Mouse (Mus musculus): ENCODE data around the gene Cfap126. TPM values are rescaled to one million over a fixed set of nuclear protein-coding genes. Genes with fewer than 3 reads are reported as not detected.
"Not testable (repeated sequence)": the region's sequence is repeated elsewhere in the genome, so short reads cannot be mapped to it uniquely, and the experiment has no call there.

Gene Cfap126
- polyA plus RNA-seq, 1 experiment from 2014 or later, result 4.4 TPM

DNA sequence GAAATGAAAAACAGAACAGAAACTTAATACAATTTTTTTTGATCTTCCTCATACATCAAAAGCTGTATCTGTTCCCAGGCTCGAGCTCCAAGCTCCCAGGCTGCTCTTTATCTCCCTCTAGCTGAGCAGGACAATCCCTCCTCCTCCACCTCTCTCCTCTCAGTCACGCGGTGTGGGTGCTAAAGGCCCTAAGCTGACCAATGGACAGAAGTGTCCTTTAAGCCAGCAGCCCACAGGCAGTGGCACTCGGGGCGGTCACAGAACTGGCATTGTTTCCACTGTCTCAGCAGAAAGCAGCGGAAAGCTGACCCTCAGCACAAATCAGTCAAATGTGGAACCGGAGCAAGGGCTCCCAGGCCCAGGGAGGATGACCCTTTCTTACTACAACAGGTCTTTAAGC, 15.5 kb downstream of the Cfap126 start:
- Histone ChIP-seq H3K4me1 (no peaks in the 10 kb centered on the region), H3K27me3 (replicated peaks) (no peaks in the 10 kb centered on the region), H3K4me3 (replicated peaks) (no peak overlapping the region), H3K9me3 (replicated peaks) (no peaks in the 10 kb centered on the region), H3K4me2 (no peak overlapping the region), H3K9ac (replicated peaks) (no peak overlapping the region), H3K36me3 (peaks cover 59% of the 10 kb centered on the region), H3K27ac (replicated peaks) (no peak overlapping the region)
- WGBS, result 62% methylated on average over 7 of the region's 7 CpGs
- peak; percentile 47; the same call in 1 of the 2 replicates for ATAC-seq (ENCODE audit: low FRiP score)

DNA sequence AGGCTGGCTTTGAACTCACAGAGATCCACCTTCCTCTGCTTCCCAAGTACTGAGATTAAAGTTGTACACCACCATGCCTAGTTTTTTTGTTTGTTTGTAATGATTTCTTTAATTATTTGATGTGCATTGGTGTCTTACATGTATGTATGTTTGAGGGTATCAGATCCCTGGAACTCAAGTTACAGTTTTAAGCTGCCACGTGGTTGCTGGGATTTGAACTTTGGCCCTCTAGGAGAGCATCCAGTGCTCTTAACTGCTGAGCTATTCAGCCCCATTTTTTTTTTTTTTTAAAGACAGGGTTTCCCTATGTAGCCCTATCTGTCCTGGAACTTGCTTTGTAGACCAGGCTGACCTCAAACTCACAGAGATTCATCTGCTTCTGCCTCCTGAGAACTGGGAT, 17.3 kb downstream of the Cfap126 start:
- peaks cover 76% of the 10 kb centered on the region for H3K36me3 ChIP-seq
- ATAC-seq (ENCODE audit: low FRiP score), result no peak
- no peak overlapping the region for H3K4me2 ChIP-seq
- H3K4me3 ChIP-seq (replicated peaks), result no peak overlapping the region
- H3K9me3 ChIP-seq (replicated peaks), result no peaks in the 10 kb centered on the region
- no peaks in the 10 kb centered on the region for H3K4me1 ChIP-seq
- no peak overlapping the region for H3K27ac ChIP-seq (replicated peaks)
- H3K9ac ChIP-seq (replicated peaks), result no peak overlapping the region
- H3K27me3 ChIP-seq (replicated peaks), result no peaks in the 10 kb centered on the region
- WGBS, result 86% methylated on average over 1 of the region's 1 CpGs

- no peak overlapping the region for H3K4me2 ChIP-seq
- no peaks in the 10 kb centered on the region for H3K27me3 ChIP-seq (replicated peaks)
- ATAC-seq (ENCODE audit: low FRiP score), result no peak
- H3K4me1 ChIP-seq, result no peaks in the 10 kb centered on the region
- no peaks in the 10 kb centered on the region for H3K9me3 ChIP-seq (replicated peaks)
- no peak overlapping the region for H3K9ac ChIP-seq (replicated peaks)
- H3K36me3 ChIP-seq, result peaks cover 74% of the 10 kb centered on the region
- WGBS, result 96% methylated on average over 2 of the region's 2 CpGs
- no peak overlapping the region for H3K27ac ChIP-seq (replicated peaks)
- H3K4me3 ChIP-seq (replicated peaks), result no peak overlapping the region
Measured at GRCm38 (mm10) chr1:171135600-171135999, 21.9 kb downstream of the Cfap126 start.

GRCm38 (mm10) chr1:171137486-171138155, 23.9 kb downstream of the Cfap126 start:
- not testable (repeated sequence) for H3K27ac ChIP-seq (replicated peaks); H3K4me3 ChIP-seq (replicated peaks); H3K27me3 ChIP-seq (replicated peaks); ATAC-seq (ENCODE audit: low FRiP score); H3K9ac ChIP-seq (replicated peaks); H3K4me1 ChIP-seq; H3K9me3 ChIP-seq (replicated peaks); H3K4me2 ChIP-seq
- WGBS, result 83% methylated on average over 8 of the region's 8 CpGs
- H3K36me3 ChIP-seq, result peaks cover 83% of the 10 kb centered on the region

DNA sequence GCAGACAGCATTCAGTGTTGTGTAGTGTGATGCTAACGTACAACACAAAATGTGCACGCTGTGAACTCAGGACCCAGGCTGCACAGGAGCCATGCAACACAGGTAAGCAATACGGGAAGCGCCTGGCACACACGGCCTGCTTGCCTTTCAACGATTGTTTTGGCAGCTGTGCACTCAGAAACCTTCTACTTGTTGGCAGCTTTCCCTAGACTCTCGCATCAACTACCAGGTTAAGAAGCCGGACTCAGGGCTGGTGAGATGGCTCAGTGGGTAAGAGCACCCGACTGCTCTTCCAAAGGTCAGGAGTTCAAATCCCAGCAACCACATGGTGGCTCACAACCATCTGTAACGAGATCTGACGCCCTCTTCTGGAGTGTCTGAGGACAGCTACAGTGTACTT, 29.3 kb downstream of the Cfap126 start:
- ATAC-seq (ENCODE audit: low FRiP score); H3K27ac ChIP-seq (replicated peaks); H3K4me2 ChIP-seq; H3K9me3 ChIP-seq (replicated peaks); H3K4me3 ChIP-seq (replicated peaks); H3K9ac ChIP-seq (replicated peaks); H3K4me1 ChIP-seq; H3K27me3 ChIP-seq (replicated peaks): not testable (repeated sequence)
- peaks cover 51% of the 10 kb centered on the region for H3K36me3 ChIP-seq
- WGBS, result 83% methylated on average over 11 of the region's 11 CpGs

DNA sequence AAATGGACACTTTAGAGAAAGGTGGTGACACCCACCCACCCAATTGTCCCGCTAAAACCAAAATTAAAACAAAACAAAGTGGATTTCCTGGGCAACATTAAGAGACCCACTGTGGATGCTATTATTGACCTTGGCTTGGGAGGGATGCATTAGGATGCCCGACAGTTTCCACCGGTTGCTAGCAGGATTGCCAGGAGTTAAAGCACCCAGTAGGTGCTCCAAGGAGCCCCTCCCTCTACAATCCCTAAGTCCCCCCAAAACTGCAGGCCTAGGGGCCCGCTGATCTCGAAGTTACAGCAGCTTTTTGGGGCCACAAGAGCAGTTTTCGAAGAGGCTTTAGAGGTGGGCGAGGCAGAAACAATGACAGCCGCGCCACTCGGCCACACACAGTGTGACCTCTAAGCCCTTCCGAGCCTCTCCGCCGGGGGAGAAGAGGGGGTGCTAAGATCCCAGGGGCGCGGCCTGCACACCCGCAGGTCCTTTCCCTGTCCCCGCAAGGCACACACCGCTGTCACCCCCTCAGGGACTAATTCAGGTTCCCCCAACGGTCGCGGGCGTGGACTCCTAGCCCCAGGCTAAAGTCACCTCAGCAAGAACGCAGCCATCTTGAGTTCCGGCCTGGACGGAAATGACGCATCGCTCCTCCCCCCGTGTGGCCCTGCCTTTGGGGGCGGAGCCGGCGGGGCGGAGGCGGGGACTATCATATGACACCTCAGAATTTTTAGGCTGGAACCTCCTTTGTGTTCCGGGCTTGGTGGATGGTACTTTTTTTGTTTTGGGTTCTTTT, 36.4 kb downstream of the Cfap126 start, which contains the start of the genes Sdhc and Mpz:
Gene Sdhc, minus strand, starts transcription at position 630 of the 787 bp plus-strand sequence.
Gene Mpz, plus strand, starts transcription at position 738 of the 787 bp plus-strand sequence.
- WGBS, result under 1% methylated on average over 34 of the region's 34 CpGs
- peak; percentile 98 for ATAC-seq (ENCODE audit: low FRiP score)
- H3K4me3 ChIP-seq (replicated peaks), result peak within 1 kb of the TSS; percentile 63
- peak within 1 kb of the TSS; percentile 82 for H3K4me2 ChIP-seq
- peaks cover 3% of the 10 kb centered on the region; the same call in 1 of the 2 replicates for H3K36me3 ChIP-seq
- peak within 1 kb of the TSS; percentile 87 for H3K27ac ChIP-seq (replicated peaks)
- peak within 1 kb of the TSS; percentile 79 for H3K9ac ChIP-seq (replicated peaks)
- H3K27me3 ChIP-seq (replicated peaks), result no peaks in the 10 kb centered on the region
- peaks cover 20% of the 10 kb centered on the region for H3K4me1 ChIP-seq
- no peaks in the 10 kb centered on the region for H3K9me3 ChIP-seq (replicated peaks)

DNA sequence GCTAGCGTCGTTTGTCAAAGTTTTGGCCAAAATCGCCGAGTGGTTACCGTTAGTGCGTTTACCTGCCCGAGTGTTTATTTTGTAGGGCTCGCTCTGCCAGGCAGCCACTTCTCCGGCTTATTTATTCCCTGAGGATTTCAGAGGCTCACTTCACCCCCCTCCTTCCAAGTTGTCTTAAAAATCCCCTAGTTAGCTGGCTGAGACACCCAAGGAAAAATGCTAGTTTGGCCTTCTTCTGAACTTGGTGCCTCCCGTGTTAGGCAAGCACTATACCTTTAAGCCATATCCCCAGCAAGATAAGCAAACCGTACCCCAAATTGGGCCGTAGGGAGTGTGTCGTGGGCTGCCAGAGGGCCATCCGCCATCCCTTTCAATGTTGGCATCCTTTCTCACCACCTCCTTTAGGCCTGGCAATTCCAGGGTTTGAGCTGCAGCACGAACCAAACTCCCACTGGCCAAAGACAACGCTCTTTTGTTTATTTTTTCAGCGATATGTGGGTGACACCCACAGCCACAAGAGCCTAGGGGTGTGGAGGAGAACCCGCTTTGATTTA, 37.2 kb downstream of the Cfap126 start:
- ATAC-seq (ENCODE audit: low FRiP score), result peak; percentile 42
- H3K36me3 ChIP-seq, result no peaks in the 10 kb centered on the region
- H3K4me2 ChIP-seq, result peak overlapping the region; percentile 82
- peak overlapping the region; percentile 87 for H3K27ac ChIP-seq (replicated peaks)
- H3K9ac ChIP-seq (replicated peaks), result peak overlapping the region; percentile 79
- H3K4me1 ChIP-seq, result peaks cover 20% of the 10 kb centered on the region
- WGBS, result 4% methylated on average over 18 of the region's 18 CpGs
- peak overlapping the region; percentile 63 for H3K4me3 ChIP-seq (replicated peaks)
- no peaks in the 10 kb centered on the region for H3K9me3 ChIP-seq (replicated peaks)
- peaks cover 3% of the 10 kb centered on the region for H3K27me3 ChIP-seq (replicated peaks)

DNA sequence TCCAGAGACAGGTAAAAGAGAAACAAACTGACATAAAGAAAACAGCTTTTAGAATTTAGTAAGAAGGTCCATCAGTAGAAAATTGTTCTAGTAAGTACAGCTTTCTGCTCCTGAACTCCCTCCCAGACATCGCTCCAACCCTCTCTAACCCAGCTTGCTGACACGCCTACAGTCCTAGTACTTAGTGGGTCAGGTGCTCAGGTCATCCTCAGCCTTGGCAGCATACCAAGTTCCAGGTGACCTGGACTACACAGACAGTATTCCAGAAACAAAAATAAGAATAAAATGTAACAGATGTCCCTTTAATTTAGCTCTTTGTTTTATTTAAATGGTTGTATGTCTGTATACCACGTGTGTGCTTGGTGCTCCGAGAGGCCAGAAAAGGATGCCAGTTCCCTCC, 38.2 kb downstream of the Cfap126 start:
- Histone ChIP-seq H3K27me3 (replicated peaks) (peaks cover 9% of the 10 kb centered on the region), H3K36me3 (no peaks in the 10 kb centered on the region), H3K4me2 (no peak overlapping the region), H3K4me1 (peaks cover 20% of the 10 kb centered on the region), H3K27ac (replicated peaks) (no peak overlapping the region), H3K4me3 (replicated peaks) (no peak overlapping the region), H3K9ac (replicated peaks) (no peak overlapping the region), H3K9me3 (replicated peaks) (no peaks in the 10 kb centered on the region)
- no peak for ATAC-seq (ENCODE audit: low FRiP score)
- WGBS, result 83% methylated on average over 4 of the region's 4 CpGs

DNA sequence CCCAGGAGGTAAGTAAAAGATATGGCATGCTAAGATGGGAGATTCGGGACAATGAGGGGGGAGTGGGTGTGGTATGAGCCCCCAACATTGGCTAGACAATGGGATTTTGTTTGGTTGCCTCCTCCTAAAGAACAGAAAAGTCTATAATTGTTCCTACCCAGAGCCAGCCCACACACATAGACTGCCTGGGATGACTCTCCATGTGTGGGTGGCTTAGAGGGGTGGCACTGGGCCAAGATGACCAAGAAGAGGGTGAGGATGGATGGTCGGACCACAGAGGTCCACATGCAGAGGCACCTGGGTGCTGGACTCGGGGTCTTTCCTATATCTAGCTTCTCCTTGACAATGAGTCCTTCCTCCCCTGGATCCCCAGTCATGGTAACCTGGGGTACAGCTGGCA, 42.9 kb downstream of the Cfap126 start:
- H3K9ac ChIP-seq (replicated peaks), result no peak overlapping the region
- peaks cover 9% of the 10 kb centered on the region for H3K4me1 ChIP-seq
- H3K4me3 ChIP-seq (replicated peaks), result no peak overlapping the region
- H3K27me3 ChIP-seq (replicated peaks), result peaks cover 34% of the 10 kb centered on the region
- H3K4me2 ChIP-seq, result no peak overlapping the region
- H3K36me3 ChIP-seq, result no peaks in the 10 kb centered on the region
- no peak for ATAC-seq (ENCODE audit: low FRiP score)
- H3K27ac ChIP-seq (replicated peaks), result no peak overlapping the region
- 70% methylated on average over 3 of the region's 3 CpGs for WGBS
- H3K9me3 ChIP-seq (replicated peaks), result no peaks in the 10 kb centered on the region

DNA sequence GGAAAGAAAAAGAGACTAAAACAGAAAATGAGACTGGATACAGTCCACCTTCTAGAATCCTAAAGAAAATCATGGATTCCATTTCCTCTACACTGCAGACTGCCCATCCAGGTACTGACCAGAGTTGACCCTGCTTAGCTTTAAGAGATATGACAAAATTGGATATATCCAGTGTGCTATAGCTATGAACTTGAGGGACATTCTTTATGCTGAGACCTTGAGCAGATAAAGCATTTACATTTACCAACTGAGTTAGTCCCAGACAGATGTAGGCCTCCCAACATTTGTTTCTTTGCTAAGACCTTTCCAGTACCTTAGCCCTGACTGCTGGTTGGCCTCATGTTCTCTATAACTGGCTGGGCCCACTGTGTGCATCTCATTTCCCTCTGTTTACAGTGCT, 44.2 kb downstream of the Cfap126 start:
- Histone ChIP-seq H3K27ac (replicated peaks) (no peak overlapping the region), H3K4me1 (peaks cover 9% of the 10 kb centered on the region), H3K4me2 (no peak overlapping the region), H3K9me3 (replicated peaks) (no peaks in the 10 kb centered on the region), H3K9ac (replicated peaks) (no peak overlapping the region), H3K27me3 (replicated peaks) (peaks cover 34% of the 10 kb centered on the region), H3K36me3 (no peaks in the 10 kb centered on the region), H3K4me3 (replicated peaks) (no peak overlapping the region)
- no peak for ATAC-seq (ENCODE audit: low FRiP score)

GRCm38 (mm10) chr1:171159485-171159975, 45.8 kb downstream of the Cfap126 start:
- H3K27ac ChIP-seq (replicated peaks), result no peak overlapping the region
- peaks cover 34% of the 10 kb centered on the region for H3K27me3 ChIP-seq (replicated peaks)
- H3K9ac ChIP-seq (replicated peaks), result no peak overlapping the region
- no peaks in the 10 kb centered on the region for H3K36me3 ChIP-seq
- H3K9me3 ChIP-seq (replicated peaks), result no peaks in the 10 kb centered on the region
- WGBS, result 3% methylated on average over 15 of the region's 15 CpGs
- H3K4me1 ChIP-seq, result peaks cover 9% of the 10 kb centered on the region
- ATAC-seq (ENCODE audit: low FRiP score), result no peak
- peak overlapping the region; percentile 16; the same call in 1 of the 2 replicates for H3K4me3 ChIP-seq (replicated peaks)
- H3K4me2 ChIP-seq, result peak overlapping the region; percentile 48

All from neural tube, embryonic 15.5 days (tissue).